In the genomic region with DNA sequence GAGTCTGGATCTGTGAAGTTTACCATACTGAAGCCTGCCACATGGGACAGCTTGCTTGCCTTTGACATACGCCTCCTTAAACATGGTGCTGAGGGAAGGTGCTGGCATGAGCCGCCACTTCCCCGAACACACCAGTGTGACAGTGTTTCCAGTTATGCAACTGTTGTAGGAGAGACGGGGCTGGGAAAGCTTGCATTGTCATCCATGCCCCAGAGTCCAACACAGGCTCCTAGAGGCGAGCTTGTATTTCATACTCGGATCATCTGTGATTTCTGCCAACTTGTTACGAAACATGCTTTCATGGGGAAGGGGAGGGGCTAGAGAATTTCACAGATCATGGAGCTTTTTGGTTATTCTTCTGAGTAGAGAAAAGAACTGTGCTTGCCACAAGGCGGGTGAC, we compare ENCODE assay signal across 8 mouse cellular contexts.
DNase-seq lines count a peak whose midpoint lies in the region; ATAC-seq lines count a peak whose summit lies in the region.
"Had no signal": no experiment of that assay in that cellular context is flagged by ENCODE, and none has a peak within 500 bp of the region (broad histone marks: within the 10 kb centered on the region; RNA-seq: fewer than 3 reads in every experiment).

No protein-coding gene starts in this region.

- intact Hi-C loops in left cerebral cortex, postnatal 36 days (cut with DNase I) = no loop called here

- peak; percentile 14 for DNase-seq in urinary bladder, postnatal 14 days (ENCODE audit: low spot score)
- no peak for DNase-seq in urinary bladder, postnatal 25 days (ENCODE audit: low spot score)
- DNase-seq in heart, adult 8-10 months (ENCODE audit: low spot score) = peak; percentile 40
- peak; percentile 45 to 54 for DNase-seq in left cerebral cortex, postnatal 36 days (ENCODE audit: low spot score in 2 of 2)
- DNase-seq in retina, postnatal 1 day = no peak
- no peak for DNase-seq in thymus, postnatal 4 days

- no peak for ATAC-seq in megakaryocyte-erythroid progenitor cell, adult 5-6 weeks (replicated peaks; ENCODE audit: low FRiP score, low TSS enrichment, poor library complexity, severe bottlenecking)
- ATAC-seq: hindbrain, postnatal 0 days had no signal

Comparison
In these comparisons a context has a peak if more than half of its experiments do, and no peak if none do; other contexts are left out.
1. DNase-seq: peak in urinary bladder, postnatal 14 days (single experiment), heart, adult 8-10 months (single experiment) and left cerebral cortex, postnatal 36 days (2 of 2); none in urinary bladder, postnatal 25 days (single experiment), retina, postnatal 1 day (single experiment) and thymus, postnatal 4 days (single experiment).